Mouse (Mus musculus) lung, adult 2 months (tissue): Measurements from ENCODE around the gene Cyb561d2. TPM values are rescaled to one million over a fixed set of nuclear protein-coding genes. Genes with fewer than 3 reads are reported as not detected.

Experiments used
- DNase-seq: peaks from one replicate; pipeline ENCODE4 v3.0.0; 2022
- H3K4me1 ChIP-seq: fragments of 200-500 bp; 2 replicates; pipeline ENCODE4 v1.6.1; 2011; ENCODE audit warnings: low read length; ENCODE audit not compliant: control insufficient read depth, insufficient read depth
- H3K4me3 ChIP-seq: fragments of 200-500 bp; replicated peaks from 2 replicates; pipeline ENCODE3; 2011; ENCODE audit warnings: low read depth, mild to moderate bottlenecking, control low read depth, low read length; ENCODE audit errors: extremely low read depth
- CTCF ChIP-seq: fragments of 200-500 bp; IDR thresholded peaks from 2 replicates; pipeline ENCODE4 v1.5.1; 2011; ENCODE audit warnings: mild to moderate bottlenecking, low read length, control low read depth; ENCODE audit not compliant: insufficient read depth
- POLR2A ChIP-seq: fragments of 200-500 bp; IDR thresholded peaks from 2 replicates; pipeline ENCODE4 v1.6.1; 2011; ENCODE audit warnings: low read depth, mild to moderate bottlenecking, control low read depth, low read length, borderline replicate concordance; ENCODE audit errors: extremely low read depth
- WGBS: fragments of 180-500 bp; shearing (Covaris S2); methylation state at CpG from one replicate; pipeline ENCODE4 v1.1.7; 2018; 5-methylcytosine and 5-hydroxymethylcytosine counted together
- polyA plus RNA-seq: library from polyadenylated mRNA; depleted of rRNA; stranded (reverse); fragments of >200 nt; gene quantifications from 2 replicates; pipeline ENCODE4 v1.2.3, GENCODE M21; 2012; rRNA removed

Gene Cyb561d2
- polyA plus RNA-seq, 1 experiment: 37.1 TPM

DNA sequence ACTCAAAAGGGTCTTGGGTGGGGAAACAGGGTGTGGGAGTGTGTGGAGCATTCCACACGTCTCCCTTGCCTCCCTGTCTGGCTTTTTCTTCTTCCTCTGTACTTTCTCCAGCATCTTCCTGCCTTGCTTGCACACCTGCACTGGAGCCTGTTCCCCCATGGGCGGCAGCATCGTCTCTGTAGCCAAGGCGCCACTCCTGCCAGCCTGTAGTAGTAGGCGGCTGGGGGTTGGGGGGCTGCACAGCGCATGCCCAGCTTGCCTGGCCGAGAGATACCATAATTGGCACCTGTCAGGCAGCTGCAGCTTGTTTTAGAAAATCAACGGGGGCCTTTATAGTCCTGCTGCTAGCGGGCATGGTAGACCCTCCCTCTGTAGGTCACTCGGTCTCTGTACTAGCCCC lies 33.7 kb downstream of the Cyb561d2 start:
- TF ChIP-seq CTCF (no peak), POLR2A (no peak)
- no peaks in the 10 kb centered on the region for H3K4me1 ChIP-seq
- no peak for DNase-seq
- 50% methylated on average over 10 of the region's 10 CpGs for WGBS
- H3K4me3 ChIP-seq: no peak overlapping the region

DNA sequence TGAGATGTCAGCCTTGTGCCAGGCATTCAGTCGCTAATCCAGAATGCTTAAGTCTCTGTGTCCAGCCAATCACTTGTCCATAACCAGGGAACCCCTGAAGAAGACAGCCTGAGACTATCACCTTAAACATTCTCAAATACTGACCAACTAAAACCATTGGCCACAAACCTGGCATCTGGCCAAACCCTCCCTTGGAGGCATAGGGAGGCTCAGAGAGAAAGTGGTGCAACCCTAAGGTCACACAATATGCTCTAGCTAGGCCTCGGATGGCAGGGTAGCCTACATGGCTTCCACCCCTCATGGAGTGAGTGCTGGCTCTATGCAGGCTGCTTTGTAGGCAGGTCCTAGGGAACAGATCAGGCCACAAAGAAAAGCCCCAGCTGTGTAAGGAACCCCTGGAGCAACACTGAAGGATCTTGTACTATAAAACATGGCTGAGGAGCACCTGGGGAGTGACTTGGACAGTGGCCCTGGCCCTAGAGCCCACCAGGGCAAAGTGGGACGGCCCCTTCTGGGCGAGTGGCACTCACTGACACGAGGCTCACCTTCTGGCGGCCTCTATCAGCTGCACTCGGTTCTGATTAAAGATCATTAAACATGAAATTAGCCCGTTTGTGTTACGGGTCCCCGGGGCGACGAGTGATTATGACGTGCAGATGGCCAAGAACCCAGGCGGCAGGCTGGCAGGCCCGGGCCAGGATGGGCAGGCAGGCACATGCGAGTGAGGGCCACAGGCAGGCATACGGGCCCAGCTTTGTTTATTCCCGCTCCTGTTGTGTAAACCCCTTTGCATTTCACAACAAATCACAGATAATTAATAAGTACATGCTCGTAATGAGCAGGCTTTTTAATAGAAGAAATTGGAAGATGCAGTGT lies 37.1 kb downstream of the Cyb561d2 start:
- no peak for DNase-seq
- TF ChIP-seq CTCF: no peak
- TF ChIP-seq POLR2A: no peak
- H3K4me1 ChIP-seq: no peaks in the 10 kb centered on the region
- 76% methylated on average over 19 of the region's 19 CpGs for WGBS
- H3K4me3 ChIP-seq: no peak overlapping the region

DNA sequence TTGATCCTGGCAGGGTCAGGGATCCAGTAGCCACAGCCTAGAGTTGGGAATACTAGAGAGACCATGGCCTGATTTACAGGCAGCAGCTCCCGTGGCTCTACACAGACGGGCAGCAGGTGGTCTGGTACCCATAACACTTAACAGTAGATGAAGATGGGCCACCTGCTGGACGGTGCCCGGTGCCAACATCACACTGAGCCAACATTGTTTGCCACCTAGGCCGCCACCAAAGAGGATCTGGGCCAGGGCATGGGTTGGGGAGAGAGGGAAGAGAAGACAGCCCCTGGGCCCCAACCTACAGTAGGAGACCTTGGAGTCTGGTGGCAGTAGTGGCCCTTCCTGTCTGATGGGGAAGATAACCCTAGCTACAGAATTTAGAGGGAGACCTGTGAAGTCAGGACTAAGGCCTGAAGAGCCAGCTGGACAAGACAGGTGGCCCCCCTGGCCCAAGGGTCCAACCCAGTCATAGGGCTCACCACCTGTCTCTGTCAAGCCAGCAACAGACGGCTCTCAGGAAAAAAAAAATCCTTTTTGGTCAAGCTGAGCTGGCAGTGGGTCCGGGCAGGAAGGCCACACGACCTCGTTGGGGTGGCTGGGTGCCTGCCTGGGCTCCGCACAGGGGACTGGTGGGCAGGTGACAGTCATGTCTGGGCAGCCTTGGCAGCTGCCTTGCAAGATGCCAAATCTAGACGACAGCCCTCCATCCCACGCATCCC lies 39.7 kb downstream of the Cyb561d2 start:
- no peak for DNase-seq
- no peak for TF ChIP-seq CTCF
- no peak overlapping the region for H3K4me3 ChIP-seq
- H3K4me1 ChIP-seq: no peaks in the 10 kb centered on the region
- 82% methylated on average over 12 of the region's 12 CpGs for WGBS

DNA sequence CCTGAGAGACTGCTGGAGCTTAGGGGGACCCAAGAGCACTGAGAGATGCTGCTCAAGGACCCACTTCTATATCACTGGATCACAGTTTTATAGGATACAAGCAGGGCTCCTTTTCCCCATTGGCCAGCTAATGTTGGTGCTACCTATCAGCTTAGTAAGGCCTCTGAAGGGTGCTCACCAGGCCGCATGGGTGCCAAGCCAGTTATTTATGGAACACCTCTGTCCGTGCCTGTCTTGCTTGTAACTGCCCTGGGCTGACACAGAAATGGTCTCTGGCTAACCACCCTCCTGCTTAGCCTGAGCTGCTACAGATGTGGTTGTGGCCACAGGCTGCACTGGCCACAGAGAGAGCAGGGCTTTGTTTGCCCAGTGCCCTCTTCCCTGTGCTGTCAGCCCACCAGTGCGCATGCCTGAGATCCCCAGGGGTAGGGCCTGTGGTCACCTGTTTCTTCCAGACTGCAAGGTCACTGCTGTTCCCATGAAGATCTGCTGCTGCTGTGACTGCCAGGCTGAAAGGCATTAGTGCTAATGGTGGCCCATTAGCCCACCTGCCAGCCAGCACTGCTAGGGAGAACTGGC lies 41.2 kb downstream of the Cyb561d2 start:
- Histone ChIP-seq H3K4me1 (no peaks in the 10 kb centered on the region), H3K4me3 (no peak overlapping the region)
- no peak for DNase-seq
- TF ChIP-seq CTCF (no peak), POLR2A (no peak)
- 77% methylated on average over 3 of the region's 3 CpGs for WGBS

DNA sequence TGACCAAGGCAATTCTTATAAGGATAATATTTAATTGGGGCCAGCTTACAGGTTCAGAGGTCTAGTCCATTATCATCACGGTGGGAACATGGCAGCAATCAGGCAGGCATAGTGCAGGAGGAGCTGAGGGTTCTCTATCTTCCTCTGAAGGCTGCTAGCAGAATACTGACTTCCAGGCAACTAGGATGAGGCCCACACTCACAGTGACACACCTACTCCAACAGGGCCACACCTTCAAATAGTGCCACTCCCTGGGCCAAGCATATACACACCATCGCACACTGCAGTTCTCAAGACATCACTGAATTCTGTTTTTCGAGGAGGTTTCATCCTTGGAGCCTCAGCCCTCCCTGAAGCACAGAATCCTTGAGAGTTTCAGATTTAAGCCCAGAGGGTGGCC lies 45.6 kb downstream of the Cyb561d2 start:
- H3K4me3 ChIP-seq: no peak overlapping the region
- WGBS: 74% methylated on average over 3 of the region's 3 CpGs
- no peak for TF ChIP-seq CTCF
- no peak for TF ChIP-seq POLR2A
- H3K4me1 ChIP-seq: no peaks in the 10 kb centered on the region
- DNase-seq: no peak

DNA sequence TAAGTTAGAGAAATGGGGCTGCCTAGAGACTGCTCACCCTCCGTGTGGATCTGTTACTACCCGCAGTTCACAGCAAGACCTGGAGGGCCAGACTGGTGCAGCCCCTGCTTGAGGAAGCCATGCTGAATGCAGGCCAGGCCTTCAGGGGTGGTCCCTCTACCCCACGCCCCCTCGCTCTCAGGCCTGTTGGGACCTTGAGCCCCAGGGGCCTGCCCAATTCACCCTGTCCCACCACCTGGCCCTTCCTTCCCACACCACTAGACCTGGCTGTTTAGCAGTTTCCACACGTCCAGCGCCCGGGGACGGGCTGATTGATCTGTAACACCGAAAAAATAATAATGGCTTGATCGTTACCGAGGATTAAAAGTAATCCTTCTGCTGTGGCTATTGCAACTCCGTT lies 47.8 kb downstream of the Cyb561d2 start:
- 83% methylated on average over 12 of the region's 12 CpGs for WGBS
- no peak for DNase-seq
- TF ChIP-seq CTCF: no peak
- no peak for TF ChIP-seq POLR2A
- no peaks in the 10 kb centered on the region for H3K4me1 ChIP-seq
- H3K4me3 ChIP-seq: no peak overlapping the region

DNA sequence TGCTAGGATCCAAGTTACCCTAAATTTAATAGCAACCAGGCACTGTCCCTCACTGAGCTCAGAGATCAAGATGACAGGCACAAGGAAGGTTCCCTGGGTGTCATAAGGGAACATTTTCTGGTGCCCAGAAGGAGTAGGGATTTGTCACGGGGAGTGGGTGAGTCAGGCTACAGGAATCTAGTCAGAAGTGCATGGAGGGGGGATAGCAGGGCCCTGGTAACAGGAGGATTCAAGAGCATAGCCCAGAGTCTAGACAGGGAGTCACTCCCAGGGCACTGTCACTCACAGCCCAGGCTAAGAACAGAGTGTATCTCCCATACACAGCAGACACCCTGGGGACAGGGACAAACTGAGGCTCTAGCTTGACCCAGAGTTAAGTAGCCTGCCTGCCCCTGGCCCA lies 48.5 kb downstream of the Cyb561d2 start:
- DNase-seq: no peak
- no peak overlapping the region for H3K4me3 ChIP-seq
- no peak for TF ChIP-seq CTCF
- TF ChIP-seq POLR2A: no peak
- WGBS: 50% methylated on average over 1 of the region's 1 CpGs
- H3K4me1 ChIP-seq: no peaks in the 10 kb centered on the region

DNA sequence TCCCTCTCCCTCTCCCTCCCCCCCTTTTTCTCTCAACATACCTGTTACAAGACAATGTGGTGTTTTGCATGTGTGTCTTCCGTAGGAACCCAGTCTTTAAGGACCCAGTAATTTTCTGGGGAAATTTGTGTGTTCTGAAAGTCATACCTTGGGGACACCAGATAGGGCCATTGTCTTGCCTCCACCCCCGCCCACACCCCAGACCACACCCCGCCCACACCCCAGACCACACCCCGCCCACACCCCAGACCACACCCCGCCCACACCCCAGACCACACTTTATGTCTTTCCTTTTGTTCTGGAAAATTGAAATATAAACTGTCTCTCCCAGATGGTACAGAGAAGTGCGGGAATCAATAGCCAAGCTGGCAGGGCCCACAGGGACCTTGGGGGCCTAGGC lies 51.4 kb downstream of the Cyb561d2 start:
- no peak for DNase-seq
- WGBS: 53% methylated on average over 6 of the region's 6 CpGs
- Histone ChIP-seq H3K4me1 (no peaks in the 10 kb centered on the region), H3K4me3 (no peak overlapping the region)
- no peak for TF ChIP-seq CTCF
- no peak for TF ChIP-seq POLR2A

DNA sequence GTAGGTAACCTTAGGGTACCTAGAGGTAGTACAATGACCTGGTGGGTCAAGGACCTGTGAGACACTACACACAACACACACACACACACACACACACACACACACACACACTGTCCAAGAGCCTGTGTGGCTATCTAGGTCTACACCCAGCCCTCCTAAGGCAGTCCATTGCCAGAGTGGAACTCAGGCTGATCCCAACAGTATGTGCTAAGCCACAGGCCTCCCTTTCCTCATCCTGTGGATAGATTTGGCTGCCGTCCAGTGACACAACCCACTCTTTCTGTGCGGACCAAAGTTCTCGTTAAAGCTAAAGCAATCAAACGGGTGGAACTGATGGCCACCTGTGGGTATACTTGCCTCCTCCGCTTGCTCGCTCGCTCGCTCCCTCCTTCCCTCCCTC lies 51.8 kb downstream of the Cyb561d2 start:
- TF ChIP-seq CTCF: no peak
- TF ChIP-seq POLR2A: no peak
- Histone ChIP-seq H3K4me1 (no peaks in the 10 kb centered on the region), H3K4me3 (no peak overlapping the region)
- no peak for DNase-seq
- 52% methylated on average over 8 of the region's 8 CpGs for WGBS

Other genes with a start within 250 kb of the Cyb561d2 start
- 61.1 and 72.2 TPM in 2 replicates for gene Cish, start 246.2 kb downstream of the Cyb561d2 start, polyA plus RNA-seq
- gene Hemk1, start 203.8 kb downstream of the Cyb561d2 start, polyA plus RNA-seq: 16.9 and 21.0 TPM in 2 replicates
- 0.34 and 1.1 TPM in 2 replicates for gene 6430571L13Rik, start 201.6 kb downstream of the Cyb561d2 start, polyA plus RNA-seq
- 0.72 and 1.2 TPM in 2 replicates for gene Cacna2d2, start 142.6 kb downstream of the Cyb561d2 start, polyA plus RNA-seq
- gene Tmem115, start 8.2 kb downstream of the Cyb561d2 start, polyA plus RNA-seq: 57.6 and 59.4 TPM in 2 replicates
- gene Nprl2, start within 50 bp of the Cyb561d2 start, polyA plus RNA-seq: 24.8 and 31.3 TPM in 2 replicates
- gene Zmynd10, start 5.1 kb upstream of the Cyb561d2 start, polyA plus RNA-seq: 12.8 and 13.2 TPM in 2 replicates
- 43.7 and 45.5 TPM in 2 replicates for gene Rassf1, start 9.4 kb upstream of the Cyb561d2 start, polyA plus RNA-seq
- gene Tusc2, start 21.1 kb upstream of the Cyb561d2 start, polyA plus RNA-seq: 46.0 and 46.7 TPM in 2 replicates
- gene Hyal2, start 25.8 kb upstream of the Cyb561d2 start, polyA plus RNA-seq: 235 and 342 TPM in 2 replicates
- 19.6 and 26.5 TPM in 2 replicates for gene Hyal1, start 34.7 kb upstream of the Cyb561d2 start, polyA plus RNA-seq
- gene Naa80, start 36.7 kb upstream of the Cyb561d2 start, polyA plus RNA-seq: 87.8 and 91.9 TPM in 2 replicates
- 1.7 and 1.8 TPM in 2 replicates for gene Hyal3, start 38.6 kb upstream of the Cyb561d2 start, polyA plus RNA-seq
- 41.5 and 41.8 TPM in 2 replicates for gene Ifrd2, start 45.4 kb upstream of the Cyb561d2 start, polyA plus RNA-seq
- 81.0 and 95.6 TPM in 2 replicates for gene Sema3b, start 67.0 kb upstream of the Cyb561d2 start, polyA plus RNA-seq
- gene Gnai2, start 93.2 kb upstream of the Cyb561d2 start, polyA plus RNA-seq: 844 and 991 TPM in 2 replicates
- 1.8 and 16.1 TPM in 2 replicates for gene Slc38a3, start 127.3 kb upstream of the Cyb561d2 start, polyA plus RNA-seq
- gene Gnat1, start 137.5 kb upstream of the Cyb561d2 start, polyA plus RNA-seq: 0.09 and 0.20 TPM in 2 replicates
- 318 and 413 TPM in 2 replicates for gene Sema3f, start 168.3 kb upstream of the Cyb561d2 start, polyA plus RNA-seq
- 54.0 and 77.1 TPM in 2 replicates for gene Rbm5, start 228.8 kb upstream of the Cyb561d2 start, polyA plus RNA-seq